Mouse (Mus musculus) midbrain, embryonic 11.5 days (tissue): ENCODE measurements around the gene Nr4a2. TPM values are rescaled to one million over a fixed set of nuclear protein-coding genes. Genes with fewer than 3 reads are reported as not detected.

Experiments used
- ATAC-seq: fragments of 200-750 bp; cut with Nextera tagmentation; 2 replicates; pipeline ENCODE4 v1.8.0; 2017; ENCODE audit warnings: moderate TSS enrichment, moderate library complexity; ENCODE audit not compliant: low FRiP score
- DNase-seq: peaks from one replicate; pipeline ENCODE4 v3.0.0; 2015; ENCODE audit warnings: low spot score; ENCODE audit errors: missing footprints
- H3K27ac ChIP-seq: fragments of 300-500 bp; sonication (generic); 2 replicates; pipeline ENCODE4 v1.5.1; 2014; ENCODE audit warnings: low read depth, low read length
- H3K27me3 ChIP-seq: fragments of 300-500 bp; sonication (generic); 2 replicates; pipeline ENCODE4 v1.6.1; 2014; ENCODE audit warnings: mild to moderate bottlenecking, low read length, moderate library complexity, mixed read lengths; ENCODE audit not compliant: control insufficient read depth, insufficient read depth
- H3K36me3 ChIP-seq: fragments of 300-500 bp; sonication (generic); 2 replicates; pipeline ENCODE4 v1.6.1; 2014; ENCODE audit warnings: mild to moderate bottlenecking, low read length, moderate library complexity, mixed read lengths; ENCODE audit not compliant: control insufficient read depth, insufficient read depth
- H3K4me1 ChIP-seq: fragments of 300-500 bp; sonication (generic); 2 replicates; pipeline ENCODE4 v1.6.1; 2014; ENCODE audit warnings: low read length; ENCODE audit not compliant: control insufficient read depth, insufficient read depth
- H3K4me2 ChIP-seq: fragments of 300-500 bp; sonication (generic); 2 replicates; pipeline ENCODE4 v1.6.1; 2014; ENCODE audit warnings: mild to moderate bottlenecking, moderate library complexity
- H3K4me3 ChIP-seq: fragments of 300-500 bp; sonication (generic); 2 replicates; pipeline ENCODE4 v1.5.1; 2014; ENCODE audit warnings: low read depth, low read length
- H3K9ac ChIP-seq: fragments of 300-500 bp; sonication (generic); 2 replicates; pipeline ENCODE4 v1.6.1; 2014; ENCODE audit warnings: low read length
- H3K9me3 ChIP-seq: fragments of 300-500 bp; sonication (generic); 2 replicates; pipeline ENCODE4 v1.6.1; 2016; ENCODE audit warnings: low read length; ENCODE audit not compliant: control insufficient read depth
- WGBS: fragments of 180-500 bp; shearing (Covaris S2); extraction: QIAGEN DNeasy Blood & Tissue Kit; methylation state at CpG from one replicate; pipeline ENCODE4 v1.1.7; 2014; 5-methylcytosine and 5-hydroxymethylcytosine counted together
- polyA plus RNA-seq: library from polyadenylated mRNA; unstranded; fragments of >200 nt; fragmentation: Nextera tagmentation; extraction: Ambion mirVana; gene quantifications from 2 replicates; pipeline ENCODE4 v1.2.1, GENCODE M21; 2014

Nr4a2 gene
- polyA plus RNA-seq, 1 experiment from 2014 or later: 17.4 TPM

- ATAC-seq (peak; percentile 91), DNase-seq (peak; percentile 97)
- H3K9me3 ChIP-seq: no peaks in the 10 kb centered on the region
- H3K9ac ChIP-seq: peak overlapping the region; percentile 82
- peaks cover 3% of the 10 kb centered on the region; the same call in 1 of the 2 replicates for H3K4me1 ChIP-seq
- H3K27ac ChIP-seq: peak overlapping the region; percentile 45
- H3K27me3 ChIP-seq: peaks cover 3% of the 10 kb centered on the region; the same call in 1 of the 2 replicates
- peak overlapping the region; percentile 61 for H3K4me2 ChIP-seq
- H3K36me3 ChIP-seq: no peaks in the 10 kb centered on the region
- under 1% methylated on average over 59 of the region's 67 CpGs for WGBS
- peak overlapping the region; percentile 63 for H3K4me3 ChIP-seq
These were observed 520 bp downstream of the Nr4a2 start for GRCm38 (mm10) chr2:57122986-57123980.

- peaks cover 3% of the 10 kb centered on the region; the same call in 1 of the 2 replicates for H3K27me3 ChIP-seq
- 88% methylated on average over 4 of the region's 4 CpGs for WGBS
- H3K4me2 ChIP-seq: no peak overlapping the region
- no peaks in the 10 kb centered on the region for H3K9me3 ChIP-seq
- DNase-seq (peak; percentile 83), ATAC-seq (no peak)
- H3K9ac ChIP-seq: no peak overlapping the region
- peaks cover 6% of the 10 kb centered on the region; the same call in 1 of the 2 replicates for H3K4me1 ChIP-seq
- H3K27ac ChIP-seq: no peak overlapping the region
- no peaks in the 10 kb centered on the region for H3K36me3 ChIP-seq
- no peak overlapping the region for H3K4me3 ChIP-seq
These were observed 2.7 kb downstream of the Nr4a2 start for GRCm38 (mm10) chr2:57121110-57121509.

GRCm38 (mm10) chr2:57117201-57117951 is 6.4 kb downstream of the Nr4a2 start:
- Histone ChIP-seq H3K4me3 (peak overlapping the region; percentile 72), H3K9ac (peak overlapping the region; percentile 57), H3K27me3 (peaks cover 19% of the 10 kb centered on the region), H3K36me3 (no peaks in the 10 kb centered on the region), H3K27ac (no peak overlapping the region; the same call in 1 of the 2 replicates), H3K4me1 (peaks cover 9% of the 10 kb centered on the region), H3K4me2 (peak overlapping the region; percentile 95), H3K9me3 (no peaks in the 10 kb centered on the region)
- peak; percentile 88 for DNase-seq
- WGBS: 5% methylated on average over 13 of the region's 13 CpGs
- ATAC-seq: peak; percentile 20

- WGBS: under 1% methylated on average over 47 of the region's 47 CpGs
- H3K9ac ChIP-seq: peak overlapping the region; percentile 57
- H3K4me2 ChIP-seq: peak overlapping the region; percentile 95
- DNase-seq (peak; percentile 95), ATAC-seq (peak; percentile 33)
- no peak overlapping the region; the same call in 1 of the 2 replicates for H3K27ac ChIP-seq
- peaks cover 27% of the 10 kb centered on the region for H3K27me3 ChIP-seq
- H3K4me3 ChIP-seq: peak overlapping the region; percentile 72
- peaks cover 13% of the 10 kb centered on the region for H3K4me1 ChIP-seq
- no peaks in the 10 kb centered on the region for H3K9me3 ChIP-seq
- no peaks in the 10 kb centered on the region for H3K36me3 ChIP-seq
These were observed 7.2 kb downstream of the Nr4a2 start for GRCm38 (mm10) chr2:57116366-57117200.

GRCm38 (mm10) chr2:57115864-57116365 is 7.9 kb downstream of the Nr4a2 start:
- H3K27ac ChIP-seq: no peak overlapping the region
- peak overlapping the region; percentile 95 for H3K4me2 ChIP-seq
- peak; percentile 10 for ATAC-seq
- peaks cover 34% of the 10 kb centered on the region for H3K27me3 ChIP-seq
- H3K9me3 ChIP-seq: no peaks in the 10 kb centered on the region
- H3K4me1 ChIP-seq: peaks cover 16% of the 10 kb centered on the region
- peak overlapping the region; percentile 72 for H3K4me3 ChIP-seq
- H3K36me3 ChIP-seq: no peaks in the 10 kb centered on the region
- peak overlapping the region; percentile 57 for H3K9ac ChIP-seq
- DNase-seq: peak; percentile 97
- WGBS: 0% methylated on average over 28 of the region's 28 CpGs

GRCm38 (mm10) chr2:57115181-57115863 is 8.5 kb downstream of the Nr4a2 start:
- peak; percentile 10 for ATAC-seq
- Histone ChIP-seq H3K36me3 (no peaks in the 10 kb centered on the region), H3K4me3 (peak overlapping the region; percentile 72), H3K27me3 (peaks cover 38% of the 10 kb centered on the region), H3K27ac (no peak overlapping the region), H3K4me1 (peaks cover 17% of the 10 kb centered on the region), H3K9me3 (no peaks in the 10 kb centered on the region), H3K9ac (peak overlapping the region; percentile 72; the same call in 1 of the 2 replicates), H3K4me2 (peak overlapping the region; percentile 95)
- DNase-seq: peak; percentile 93
- under 1% methylated on average over 25 of the region's 25 CpGs for WGBS

GRCm38 (mm10) chr2:57114211-57115151 is 9.3 kb downstream of the Nr4a2 start:
- H3K36me3 ChIP-seq: no peaks in the 10 kb centered on the region
- H3K4me3 ChIP-seq: peak overlapping the region; percentile 72
- H3K27me3 ChIP-seq: peaks cover 46% of the 10 kb centered on the region
- peak overlapping the region; percentile 72 for H3K9ac ChIP-seq
- H3K4me2 ChIP-seq: peak overlapping the region; percentile 95
- H3K27ac ChIP-seq: peak overlapping the region; percentile 40
- DNase-seq: peak; percentile 97
- under 1% methylated on average over 86 of the region's 88 CpGs for WGBS
- H3K9me3 ChIP-seq: no peaks in the 10 kb centered on the region
- peak; percentile 79 for ATAC-seq
- peaks cover 24% of the 10 kb centered on the region for H3K4me1 ChIP-seq
